Mouse (Mus musculus): ENCODE data around the gene AY074887. TPM values are rescaled to one million over a fixed set of nuclear protein-coding genes. Genes with fewer than 3 reads are reported as not detected.
A peak's percentile ranks its signal among the peaks of the same experiment; 100 is the strongest.
"Not testable (repeated sequence)": the region's sequence is repeated elsewhere in the genome, so short reads cannot be mapped to it uniquely, and the experiment has no call there.

AY074887 gene
- polyA plus RNA-seq, 1 experiment from 2014 or later: 0.86 TPM

- Histone ChIP-seq H3K4me3 (replicated peaks; ENCODE audit: low read length) (no peak overlapping the region), H3K4me1 (replicated peaks; ENCODE audit: control insufficient read depth, insufficient read depth, low read length) (no peaks in the 10 kb centered on the region), H3K9ac (replicated peaks; ENCODE audit: low read depth, low read length) (no peak overlapping the region), H3K36me3 (ENCODE audit: control insufficient read depth, insufficient read depth) (peaks cover 6% of the 10 kb centered on the region), H3K4me2 (ENCODE audit: low read length) (no peak overlapping the region), H3K27ac (ENCODE audit: low read length) (no peak overlapping the region), H3K9me3 (ENCODE audit: control insufficient read depth, low read length) (no peaks in the 10 kb centered on the region), H3K27me3 (replicated peaks; ENCODE audit: control insufficient read depth, insufficient read depth, low read length) (no peaks in the 10 kb centered on the region)
- no peak for ATAC-seq
Measured at GRCm38 (mm10) chr9:54963669-54964068, 12.9 kb upstream of the AY074887 start.

DNA sequence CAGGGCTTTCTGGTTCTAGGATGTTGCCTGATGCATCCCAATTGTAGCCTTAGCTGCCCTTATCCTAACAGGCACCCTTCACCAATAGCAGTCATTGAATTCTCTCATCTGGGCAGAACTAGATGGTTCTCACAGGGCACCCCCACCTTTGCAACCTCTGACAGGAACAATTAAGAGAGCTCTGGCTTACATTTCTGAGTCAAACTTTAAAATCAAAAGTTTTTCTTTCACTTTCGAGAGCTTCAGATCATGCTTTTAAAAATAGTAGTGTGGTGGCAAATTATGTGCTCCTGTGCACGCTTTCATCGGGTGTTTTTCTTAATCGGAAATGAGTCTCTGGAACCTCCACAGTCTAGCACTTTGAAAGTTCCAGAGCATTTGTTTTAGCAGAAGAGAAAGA lies 10.3 kb upstream of the AY074887 start:
- Histone ChIP-seq H3K36me3 (ENCODE audit: control insufficient read depth, insufficient read depth) (peaks cover 21% of the 10 kb centered on the region), H3K9me3 (ENCODE audit: control insufficient read depth, low read length) (no peaks in the 10 kb centered on the region), H3K9ac (replicated peaks; ENCODE audit: low read depth, low read length) (no peak overlapping the region), H3K27ac (ENCODE audit: low read length) (no peak overlapping the region), H3K4me2 (ENCODE audit: low read length) (no peak overlapping the region), H3K27me3 (replicated peaks; ENCODE audit: control insufficient read depth, insufficient read depth, low read length) (no peaks in the 10 kb centered on the region), H3K4me3 (replicated peaks; ENCODE audit: low read length) (no peak overlapping the region), H3K4me1 (replicated peaks; ENCODE audit: control insufficient read depth, insufficient read depth, low read length) (no peaks in the 10 kb centered on the region)
- ATAC-seq: no peak
- 93% methylated on average over 4 of the region's 4 CpGs for WGBS

DNA sequence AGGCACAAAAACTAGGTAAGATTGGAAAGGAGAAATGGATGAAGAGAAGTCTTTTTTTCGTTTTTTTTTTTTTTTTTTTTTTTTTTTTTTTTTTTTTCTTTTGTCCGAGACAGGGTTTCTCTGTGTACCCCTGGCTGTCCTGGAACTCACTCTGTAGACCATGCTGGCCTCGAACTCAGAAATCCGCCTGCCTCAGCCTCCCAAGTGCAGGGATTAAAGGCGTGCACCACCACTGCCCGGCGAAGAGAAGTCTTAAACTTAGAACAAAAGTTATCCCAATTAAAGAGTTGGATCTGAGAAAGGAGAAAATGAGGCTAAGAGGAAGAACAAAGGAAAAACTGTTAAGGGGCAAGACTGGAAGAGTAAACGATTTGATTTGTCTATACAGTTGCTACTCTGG lies 636 bp downstream of the AY074887 start:
- H3K36me3 ChIP-seq (ENCODE audit: control insufficient read depth, insufficient read depth); H3K27me3 ChIP-seq (replicated peaks; ENCODE audit: control insufficient read depth, insufficient read depth, low read length); H3K9me3 ChIP-seq (ENCODE audit: control insufficient read depth, low read length): not testable (repeated sequence)
- 44% methylated on average over 8 of the region's 8 CpGs for WGBS
- Histone ChIP-seq H3K4me1 (replicated peaks; ENCODE audit: control insufficient read depth, insufficient read depth, low read length) (peaks cover 21% of the 10 kb centered on the region), H3K27ac (ENCODE audit: low read length) (peak overlapping the region; percentile 92), H3K4me2 (ENCODE audit: low read length) (peak overlapping the region; percentile 60), H3K9ac (replicated peaks; ENCODE audit: low read depth, low read length) (peak overlapping the region; percentile 93), H3K4me3 (replicated peaks; ENCODE audit: low read length) (peak overlapping the region; percentile 96)
- ATAC-seq: 0 out of 2 replicates have a peak, but pooled peaks have one; percentile 15

GRCm38 (mm10) chr9:54949465-54949864 lies 1.3 kb downstream of the AY074887 start:
- H3K4me3 ChIP-seq (replicated peaks; ENCODE audit: low read length): no peak overlapping the region
- H3K9me3 ChIP-seq (ENCODE audit: control insufficient read depth, low read length): no peaks in the 10 kb centered on the region
- no peaks in the 10 kb centered on the region for H3K27me3 ChIP-seq (replicated peaks; ENCODE audit: control insufficient read depth, insufficient read depth, low read length)
- peaks cover 5% of the 10 kb centered on the region for H3K36me3 ChIP-seq (ENCODE audit: control insufficient read depth, insufficient read depth)
- H3K4me1 ChIP-seq (replicated peaks; ENCODE audit: control insufficient read depth, insufficient read depth, low read length): peaks cover 21% of the 10 kb centered on the region
- no peak for ATAC-seq
- no peak overlapping the region for H3K9ac ChIP-seq (replicated peaks; ENCODE audit: low read depth, low read length)
- H3K4me2 ChIP-seq (ENCODE audit: low read length): no peak overlapping the region
- H3K27ac ChIP-seq (ENCODE audit: low read length): no peak overlapping the region

- Histone ChIP-seq H3K36me3 (ENCODE audit: control insufficient read depth, insufficient read depth) (no peaks in the 10 kb centered on the region), H3K9me3 (ENCODE audit: control insufficient read depth, low read length) (no peaks in the 10 kb centered on the region), H3K9ac (replicated peaks; ENCODE audit: low read depth, low read length) (no peak overlapping the region), H3K27ac (ENCODE audit: low read length) (no peak overlapping the region), H3K4me2 (ENCODE audit: low read length) (peak overlapping the region; percentile 4; the same call in 1 of the 2 replicates), H3K4me1 (replicated peaks; ENCODE audit: control insufficient read depth, insufficient read depth, low read length) (peaks cover 2% of the 10 kb centered on the region), H3K27me3 (replicated peaks; ENCODE audit: control insufficient read depth, insufficient read depth, low read length) (no peaks in the 10 kb centered on the region), H3K4me3 (replicated peaks; ENCODE audit: low read length) (no peak overlapping the region)
- no peak for ATAC-seq
- WGBS: 58% methylated on average over 16 of the region's 16 CpGs
Measured at GRCm38 (mm10) chr9:54946256-54946655, 4.5 kb downstream of the AY074887 start.

- Histone ChIP-seq H3K36me3 (ENCODE audit: control insufficient read depth, insufficient read depth) (no peaks in the 10 kb centered on the region), H3K9me3 (ENCODE audit: control insufficient read depth, low read length) (no peaks in the 10 kb centered on the region), H3K27me3 (replicated peaks; ENCODE audit: control insufficient read depth, insufficient read depth, low read length) (no peaks in the 10 kb centered on the region), H3K9ac (replicated peaks; ENCODE audit: low read depth, low read length) (no peak overlapping the region), H3K4me1 (replicated peaks; ENCODE audit: control insufficient read depth, insufficient read depth, low read length) (no peaks in the 10 kb centered on the region; the same call in 1 of the 2 replicates), H3K4me2 (ENCODE audit: low read length) (no peak overlapping the region), H3K4me3 (replicated peaks; ENCODE audit: low read length) (no peak overlapping the region), H3K27ac (ENCODE audit: low read length) (no peak overlapping the region)
- ATAC-seq: no peak
- 75% methylated on average over 2 of the region's 2 CpGs for WGBS
Measured at GRCm38 (mm10) chr9:54944467-54944866, 6.3 kb downstream of the AY074887 start.

GRCm38 (mm10) chr9:54942071-54942470 lies 8.7 kb downstream of the AY074887 start:
- no peak overlapping the region for H3K9ac ChIP-seq (replicated peaks; ENCODE audit: low read depth, low read length)
- no peak overlapping the region for H3K4me2 ChIP-seq (ENCODE audit: low read length)
- H3K27ac ChIP-seq (ENCODE audit: low read length): no peak overlapping the region
- no peak overlapping the region for H3K4me3 ChIP-seq (replicated peaks; ENCODE audit: low read length)
- H3K27me3 ChIP-seq (replicated peaks; ENCODE audit: control insufficient read depth, insufficient read depth, low read length): no peaks in the 10 kb centered on the region
- H3K4me1 ChIP-seq (replicated peaks; ENCODE audit: control insufficient read depth, insufficient read depth, low read length): no peaks in the 10 kb centered on the region; the same call in 1 of the 2 replicates
- WGBS: 93% methylated on average over 4 of the region's 4 CpGs
- no peaks in the 10 kb centered on the region for H3K9me3 ChIP-seq (ENCODE audit: control insufficient read depth, low read length)
- no peaks in the 10 kb centered on the region for H3K36me3 ChIP-seq (ENCODE audit: control insufficient read depth, insufficient read depth)
- no peak for ATAC-seq

DNA sequence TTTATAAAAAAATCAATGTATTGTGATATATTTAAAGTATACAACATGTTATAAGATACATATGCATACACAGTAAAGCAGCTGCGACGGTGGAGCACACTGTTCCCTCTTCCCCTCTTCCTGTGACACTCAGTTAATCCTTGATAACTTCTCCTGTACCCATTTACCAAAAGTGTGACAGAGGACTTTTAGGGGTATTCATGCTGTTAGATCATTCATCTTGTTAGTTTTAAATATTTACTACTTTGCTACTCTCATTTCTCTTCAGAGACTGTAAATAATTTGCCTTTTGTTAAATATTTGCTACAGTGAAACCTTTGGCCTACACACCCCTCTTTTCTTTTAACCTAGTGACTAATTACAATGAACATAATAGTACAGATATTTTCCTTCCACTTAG lies 18.4 kb downstream of the AY074887 start:
- ATAC-seq: no peak
- Histone ChIP-seq H3K4me1 (replicated peaks; ENCODE audit: control insufficient read depth, insufficient read depth, low read length) (no peaks in the 10 kb centered on the region), H3K27ac (ENCODE audit: low read length) (no peak overlapping the region), H3K9me3 (ENCODE audit: control insufficient read depth, low read length) (no peaks in the 10 kb centered on the region), H3K27me3 (replicated peaks; ENCODE audit: control insufficient read depth, insufficient read depth, low read length) (no peaks in the 10 kb centered on the region), H3K4me2 (ENCODE audit: low read length) (no peak overlapping the region), H3K36me3 (ENCODE audit: control insufficient read depth, insufficient read depth) (no peaks in the 10 kb centered on the region), H3K4me3 (replicated peaks; ENCODE audit: low read length) (no peak overlapping the region), H3K9ac (replicated peaks; ENCODE audit: low read depth, low read length) (no peak overlapping the region)
- WGBS: 73% methylated on average over 2 of the region's 2 CpGs

GRCm38 (mm10) chr9:54931765-54932164 lies 19.0 kb downstream of the AY074887 start:
- WGBS: 0% methylated on average over 1 of the region's 1 CpGs
- H3K9me3 ChIP-seq (ENCODE audit: control insufficient read depth, low read length): no peaks in the 10 kb centered on the region

GRCm38 (mm10) chr9:54930741-54931140 lies 20.1 kb downstream of the AY074887 start:
- no peaks in the 10 kb centered on the region for H3K4me1 ChIP-seq (replicated peaks; ENCODE audit: control insufficient read depth, insufficient read depth, low read length)
- WGBS: 80% methylated on average over 1 of the region's 1 CpGs
- H3K4me3 ChIP-seq (replicated peaks; ENCODE audit: low read length): no peak overlapping the region
- no peak overlapping the region for H3K27ac ChIP-seq (ENCODE audit: low read length)
- no peak for ATAC-seq
- H3K4me2 ChIP-seq (ENCODE audit: low read length): no peak overlapping the region
- H3K9me3 ChIP-seq (ENCODE audit: control insufficient read depth, low read length): no peaks in the 10 kb centered on the region
- H3K9ac ChIP-seq (replicated peaks; ENCODE audit: low read depth, low read length): no peak overlapping the region
- no peaks in the 10 kb centered on the region for H3K36me3 ChIP-seq (ENCODE audit: control insufficient read depth, insufficient read depth)
- no peaks in the 10 kb centered on the region for H3K27me3 ChIP-seq (replicated peaks; ENCODE audit: control insufficient read depth, insufficient read depth, low read length)

More at GRCm38 (mm10) chr9:54931765-54932164, 19.0 kb downstream of the AY074887 start:
- Histone ChIP-seq H3K4me1 (replicated peaks; ENCODE audit: control insufficient read depth, insufficient read depth, low read length) (no peaks in the 10 kb centered on the region), H3K4me2 (ENCODE audit: low read length) (no peak overlapping the region), H3K4me3 (replicated peaks; ENCODE audit: low read length) (no peak overlapping the region), H3K9ac (replicated peaks; ENCODE audit: low read depth, low read length) (no peak overlapping the region), H3K27ac (ENCODE audit: low read length) (no peak overlapping the region), H3K36me3 (ENCODE audit: control insufficient read depth, insufficient read depth) (no peaks in the 10 kb centered on the region), H3K27me3 (replicated peaks; ENCODE audit: control insufficient read depth, insufficient read depth, low read length) (no peaks in the 10 kb centered on the region)
- no peak for ATAC-seq

Data from forebrain, embryonic 16.5 days (tissue).